Mouse (Mus musculus): Measurements from ENCODE around the gene Bmpr1b.

- TF ChIP-seq CTCF (IDR thresholded peaks at IDR 0.05; ENCODE audit: borderline replicate concordance, insufficient read depth, low read depth, low read length) (no peak), POLR2A (IDR thresholded peaks at IDR 0.05; ENCODE audit: borderline replicate concordance, insufficient read depth, low read length) (no peak)
Observed at GRCm38 (mm10) chr3:141936594-141937272, 232.5 kb downstream of the Bmpr1b start.

Measured in cerebellum, adult 2 months (tissue).